Mouse (Mus musculus) urinary bladder, postnatal 10 days (tissue): Measurements from ENCODE around the gene Mov10.
"Not testable (repeated sequence)": the region's sequence is repeated elsewhere in the genome, so short reads cannot be mapped to it uniquely, and the experiment has no call there.

Source experiments
- DNase-seq: peaks from one replicate; pipeline ENCODE4 v3.0.0; 2022; ENCODE audit warnings: low spot score

Mov10 gene

GRCm38 (mm10) chr3:104780561-104781420 is 37.6 kb downstream of the Mov10 start, which contains the start of gene Ppm1j:
Gene Ppm1j (plus strand): TSS chr3:104781056.
- no peak for DNase-seq

GRCm38 (mm10) chr3:104779949-104780348 is 38.4 kb downstream of the Mov10 start:
- no peak for DNase-seq

- no peak for DNase-seq
These were observed 41.0 kb downstream of the Mov10 start for GRCm38 (mm10) chr3:104777342-104777741.

- no peak for DNase-seq
These were observed 45.1 kb downstream of the Mov10 start for GRCm38 (mm10) chr3:104773301-104773700.

GRCm38 (mm10) chr3:104771460-104771859 is 46.9 kb downstream of the Mov10 start:
- no peak for DNase-seq

- DNase-seq, result no peak
These were observed 47.4 kb downstream of the Mov10 start for GRCm38 (mm10) chr3:104770918-104771317.

GRCm38 (mm10) chr3:104770035-104770434 is 48.3 kb downstream of the Mov10 start:
- DNase-seq, result no peak

GRCm38 (mm10) chr3:104769135-104769534 is 49.2 kb downstream of the Mov10 start:
- no peak for DNase-seq

- no peak for DNase-seq
These were observed 50.6 kb downstream of the Mov10 start for GRCm38 (mm10) chr3:104767716-104768115.

GRCm38 (mm10) chr3:104767141-104767540 is 51.2 kb downstream of the Mov10 start:
- DNase-seq, result no peak

GRCm38 (mm10) chr3:104765021-104765420 is 53.3 kb downstream of the Mov10 start:
- no peak for DNase-seq

GRCm38 (mm10) chr3:104762103-104762863 is 56.1 kb downstream of the Mov10 start:
- not testable (repeated sequence) for DNase-seq

- DNase-seq, result no peak
These were observed 59.5 kb downstream of the Mov10 start for GRCm38 (mm10) chr3:104758869-104759268.

GRCm38 (mm10) chr3:104758406-104758805 is 60.0 kb downstream of the Mov10 start:
- DNase-seq, result no peak

- DNase-seq, result not testable (repeated sequence)
These were observed 65.5 kb downstream of the Mov10 start for GRCm38 (mm10) chr3:104752845-104753244.
